Comparison of ENCODE assay signal across 8 mouse cellular contexts in the genomic region with DNA sequence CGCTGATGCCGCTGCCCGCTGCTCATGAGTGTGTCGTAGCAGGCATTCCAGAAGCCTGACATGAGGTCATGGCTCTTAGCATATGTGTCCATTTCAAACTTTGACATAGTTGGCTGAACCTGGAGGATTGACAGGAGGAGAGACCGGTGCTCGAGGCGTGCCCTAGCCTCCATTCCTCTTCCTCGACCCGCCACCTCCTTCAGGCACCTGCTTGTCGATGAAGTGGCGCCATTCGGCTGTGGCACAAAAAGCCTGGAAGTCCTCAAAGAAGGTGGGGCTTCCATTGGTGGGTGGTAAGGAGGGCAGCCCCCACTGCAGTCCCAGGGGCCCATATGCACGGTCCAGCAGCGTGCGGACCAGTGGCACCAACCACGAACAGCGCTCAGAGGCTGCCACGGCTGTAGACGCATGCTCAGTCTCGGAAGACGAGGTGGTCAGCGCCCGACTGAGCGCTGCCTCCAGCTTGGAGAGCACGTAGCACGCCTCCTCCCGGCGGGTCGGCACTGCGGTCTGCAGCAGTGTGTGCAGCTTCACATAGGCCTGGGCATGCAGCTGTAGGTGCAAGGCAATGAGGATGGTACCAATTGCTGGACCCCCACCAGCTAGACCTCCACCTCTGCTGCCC. TPM values are rescaled to one million over a fixed set of nuclear protein-coding genes. Genes with fewer than 3 reads are reported as not detected.
DNase-seq lines count a peak whose midpoint lies in the region; ATAC-seq and TF ChIP-seq lines count a peak whose summit lies in the region.
"Had no signal": no experiment of that assay in that cellular context is flagged by ENCODE, and none has a peak within 500 bp of the region (broad histone marks: within the 10 kb centered on the region; RNA-seq: fewer than 3 reads in every experiment).

No protein-coding gene starts in this region.

- TF ChIP-seq CTCF in lung, postnatal 0 days (IDR thresholded peaks at IDR 0.05) = peak; percentile 37
- TF ChIP-seq CTCF in stomach, postnatal 0 days (IDR thresholded peaks at IDR 0.05; ENCODE audit: low read depth) = peak; percentile 57

- TF ChIP-seq EP300 in lung, postnatal 0 days (IDR thresholded peaks at IDR 0.05) = no peak
- no peak for TF ChIP-seq EP300 in stomach, postnatal 0 days (optimal IDR thresholded peaks at IDR 0.05)

- H3K9ac ChIP-seq in lung, postnatal 0 days (replicated peaks; ENCODE audit: low read depth) = no peak overlapping the region
- peak overlapping the region; percentile 44; the same call in 1 of the 2 replicates for H3K9ac ChIP-seq in forebrain, embryonic 12.5 days
- H3K9ac ChIP-seq in limb, embryonic 13.5 days = no peak overlapping the region
- H3K9ac ChIP-seq in stomach, postnatal 0 days (ENCODE audit: low read length) = no peak overlapping the region
- H3K9ac ChIP-seq: liver, embryonic 12.5 days had no signal

- H3K4me3 ChIP-seq in lung, postnatal 0 days (ENCODE audit: low read depth, low read length) = no peak overlapping the region
- peak overlapping the region; percentile 33 for H3K4me3 ChIP-seq in forebrain, embryonic 12.5 days (replicated peaks)
- H3K4me3 ChIP-seq in limb, embryonic 13.5 days = peak overlapping the region; percentile 35
- no peak overlapping the region for H3K4me3 ChIP-seq in stomach, postnatal 0 days (ENCODE audit: low read depth, low read length)
- H3K4me3 ChIP-seq: liver, embryonic 12.5 days had no signal

- WGBS in lung, postnatal 0 days = 40% methylated on average over 30 of the region's 30 CpGs
- WGBS in forebrain, embryonic 12.5 days = 20% methylated on average over 30 of the region's 30 CpGs
- WGBS in limb, embryonic 13.5 days = 8% methylated on average over 30 of the region's 30 CpGs
- WGBS in stomach, postnatal 0 days = 43% methylated on average over 27 of the region's 30 CpGs

- no peaks in the 10 kb centered on the region for H3K9me3 ChIP-seq in lung, postnatal 0 days (ENCODE audit: low read length)
- H3K9me3 ChIP-seq in forebrain, embryonic 12.5 days = no peaks in the 10 kb centered on the region
- H3K9me3 ChIP-seq in limb, embryonic 13.5 days = no peaks in the 10 kb centered on the region
- H3K9me3 ChIP-seq in stomach, postnatal 0 days (ENCODE audit: control insufficient read depth, low read length) = no peaks in the 10 kb centered on the region
- H3K9me3 ChIP-seq: liver, embryonic 12.5 days had no signal

- peaks cover 19% of the 10 kb centered on the region; the same call in 1 of the 2 replicates for H3K36me3 ChIP-seq in lung, postnatal 0 days (ENCODE audit: insufficient read depth, low read length)
- H3K36me3 ChIP-seq in forebrain, embryonic 12.5 days (replicated peaks) = no peaks in the 10 kb centered on the region
- H3K36me3 ChIP-seq in limb, embryonic 13.5 days = no peaks in the 10 kb centered on the region
- H3K36me3 ChIP-seq in stomach, postnatal 0 days (ENCODE audit: control insufficient read depth, insufficient read depth, low read length) = peaks cover 3% of the 10 kb centered on the region; the same call in 1 of the 2 replicates

- ATAC-seq in lung, postnatal 0 days = no peak
- peak; percentile 63; the same call in 1 of the 2 replicates for ATAC-seq in forebrain, embryonic 12.5 days (ENCODE audit: low FRiP score)
- ATAC-seq in limb, embryonic 13.5 days (ENCODE audit: low FRiP score, low read depth) = no peak; the same call in 1 of the 2 replicates
- ATAC-seq in stomach, postnatal 0 days (ENCODE audit: low FRiP score, low TSS enrichment) = no peak
- ATAC-seq: liver, embryonic 12.5 days had no signal

- H3K27ac ChIP-seq in lung, postnatal 0 days (ENCODE audit: low read length) = no peak overlapping the region
- no peak overlapping the region for H3K27ac ChIP-seq in forebrain, embryonic 12.5 days
- no peak overlapping the region for H3K27ac ChIP-seq in limb, embryonic 13.5 days
- no peak overlapping the region for H3K27ac ChIP-seq in stomach, postnatal 0 days (replicated peaks)
- H3K27ac ChIP-seq: liver, embryonic 12.5 days had no signal

- no peak for DNase-seq in lung, postnatal 0 days (ENCODE audit: low spot score)
- no peak for DNase-seq in lung, postnatal 10 days
- no peak for DNase-seq in stomach, postnatal 0 days (ENCODE audit: low spot score)
- DNase-seq in testis, postnatal 14 days (ENCODE audit: low spot score) = no peak
- DNase-seq in natural killer cell, adult 2 months (ENCODE audit: low spot score in 2 of 2) = no peak

- no peaks in the 10 kb centered on the region for H3K4me1 ChIP-seq in lung, postnatal 0 days (ENCODE audit: insufficient read depth, low read depth, low read length)
- peaks cover 19% of the 10 kb centered on the region for H3K4me1 ChIP-seq in forebrain, embryonic 12.5 days
- H3K4me1 ChIP-seq in limb, embryonic 13.5 days = 0 out of 2 replicates have a peak, but pooled peaks cover 11% of the 10 kb centered on the region
- no peaks in the 10 kb centered on the region for H3K4me1 ChIP-seq in stomach, postnatal 0 days (replicated peaks; ENCODE audit: control insufficient read depth, insufficient read depth)
- H3K4me1 ChIP-seq: liver, embryonic 12.5 days had no signal

- no peaks in the 10 kb centered on the region for H3K27me3 ChIP-seq in lung, postnatal 0 days (replicated peaks; ENCODE audit: insufficient read depth, low read length)
- H3K27me3 ChIP-seq in forebrain, embryonic 12.5 days = peaks cover 55% of the 10 kb centered on the region
- peaks cover 65% of the 10 kb centered on the region for H3K27me3 ChIP-seq in limb, embryonic 13.5 days
- H3K27me3 ChIP-seq in stomach, postnatal 0 days (ENCODE audit: control insufficient read depth, insufficient read depth, low read length) = no peaks in the 10 kb centered on the region
- H3K27me3 ChIP-seq: liver, embryonic 12.5 days had no signal

- no peak overlapping the region for H3K4me2 ChIP-seq in lung, postnatal 0 days (replicated peaks; ENCODE audit: low read depth, low read length)
- peak overlapping the region; percentile 60 for H3K4me2 ChIP-seq in forebrain, embryonic 12.5 days
- peak overlapping the region; percentile 63 for H3K4me2 ChIP-seq in limb, embryonic 13.5 days (replicated peaks)
- H3K4me2 ChIP-seq in stomach, postnatal 0 days (replicated peaks; ENCODE audit: low read depth) = 0 out of 2 replicates have a peak overlapping the region, but pooled peaks have one; percentile 12
- H3K4me2 ChIP-seq: liver, embryonic 12.5 days had no signal

RNA-seq across cellular contexts. Expression of a gene that starts 7.5 kb away (rescaled TPM):
- polyA plus RNA-seq in lung, postnatal 0 days (2015; fragmentation: Nextera tagmentation; extraction: Ambion mirVana) = 45.2 and 46.6 TPM in 2 replicates
- polyA plus RNA-seq in forebrain, embryonic 12.5 days (2016; fragmentation: Nextera tagmentation; extraction: Ambion mirVana) = 31.0 and 32.0 TPM in 2 replicates
- polyA plus RNA-seq in limb, embryonic 13.5 days (2015; fragmentation: Nextera tagmentation; extraction: Ambion mirVana) = 61.2 and 64.5 TPM in 2 replicates
- 14.5 and 15.9 TPM in 2 replicates for polyA plus RNA-seq in stomach, postnatal 0 days (2015; fragmentation: Nextera tagmentation; extraction: Ambion mirVana)

RNA-seq across cellular contexts. Expression of a gene that starts 22.2 kb away (rescaled TPM):
- 6.2 and 6.6 TPM in 2 replicates for polyA plus RNA-seq in lung, postnatal 0 days (2015; fragmentation: Nextera tagmentation; extraction: Ambion mirVana)
- 2.0 and 2.3 TPM in 2 replicates for polyA plus RNA-seq in forebrain, embryonic 12.5 days (2016; fragmentation: Nextera tagmentation; extraction: Ambion mirVana)
- polyA plus RNA-seq in limb, embryonic 13.5 days (2015; fragmentation: Nextera tagmentation; extraction: Ambion mirVana) = 0.75 and 0.76 TPM in 2 replicates
- polyA plus RNA-seq in stomach, postnatal 0 days (2015; fragmentation: Nextera tagmentation; extraction: Ambion mirVana) = 5.7 and 6.2 TPM in 2 replicates

RNA-seq across cellular contexts. Expression of a gene that starts 24.5 kb away (rescaled TPM):
- polyA plus RNA-seq in lung, postnatal 0 days (2015; fragmentation: Nextera tagmentation; extraction: Ambion mirVana) = 180 and 200 TPM in 2 replicates
- polyA plus RNA-seq in forebrain, embryonic 12.5 days (2016; fragmentation: Nextera tagmentation; extraction: Ambion mirVana) = 139 and 143 TPM in 2 replicates
- polyA plus RNA-seq in limb, embryonic 13.5 days (2015; fragmentation: Nextera tagmentation; extraction: Ambion mirVana) = 106 and 107 TPM in 2 replicates
- polyA plus RNA-seq in stomach, postnatal 0 days (2015; fragmentation: Nextera tagmentation; extraction: Ambion mirVana) = 139 and 144 TPM in 2 replicates

Comparison
In these comparisons a context has a peak if more than half of its experiments do, and no peak if none do; other contexts are left out.
1. H3K4me3 ChIP-seq: peak in forebrain, embryonic 12.5 days (single experiment) and limb, embryonic 13.5 days (single experiment); none in lung, postnatal 0 days (single experiment) and stomach, postnatal 0 days (single experiment).